Mouse (Mus musculus): ENCODE data around the gene Prps1l1. TPM values are rescaled to one million over a fixed set of nuclear protein-coding genes. Genes with fewer than 3 reads are reported as not detected.

Prps1l1 gene
- polyA plus RNA-seq, 1 experiment from 2014 or later = not detected

GRCm38 (mm10) chr12:34997597-34998182, 13.1 kb downstream of the Prps1l1 start:
- no peak for ATAC-seq (replicated peaks; ENCODE audit: insufficient number of reproducible peaks, low FRiP score, low TSS enrichment, low read depth)

GRCm38 (mm10) chr12:34998778-34999467, 14.4 kb downstream of the Prps1l1 start:
- 85% methylated on average over 12 of the region's 12 CpGs for WGBS
- Histone ChIP-seq H3K4me1 (ENCODE audit: control insufficient read depth, insufficient read depth, low read length) (no peaks in the 10 kb centered on the region), H3K4me2 (ENCODE audit: low read depth, low read length) (no peak overlapping the region), H3K36me3 (replicated peaks; ENCODE audit: control insufficient read depth, insufficient read depth, low read depth, low read length) (no peaks in the 10 kb centered on the region), H3K27me3 (ENCODE audit: control insufficient read depth, insufficient read depth, low read length) (no peaks in the 10 kb centered on the region), H3K9me3 (replicated peaks; ENCODE audit: control insufficient read depth, low read length) (no peaks in the 10 kb centered on the region), H3K9ac (replicated peaks; ENCODE audit: low read length) (no peak overlapping the region), H3K4me3 (ENCODE audit: low read depth, low read length) (no peak overlapping the region), H3K27ac (replicated peaks; ENCODE audit: low read depth, low read length) (no peak overlapping the region)
- DNase-seq (ENCODE audit: low spot score) (no peak), ATAC-seq (replicated peaks; ENCODE audit: insufficient number of reproducible peaks, low FRiP score, low TSS enrichment, low read depth) (no peak)

More at GRCm38 (mm10) chr12:34997597-34998182, 13.1 kb downstream of the Prps1l1 start:
- Histone ChIP-seq H3K4me2 (ENCODE audit: low read depth, low read length) (no peak overlapping the region), H3K4me3 (ENCODE audit: low read depth, low read length) (no peak overlapping the region), H3K9me3 (replicated peaks; ENCODE audit: control insufficient read depth, low read length) (no peaks in the 10 kb centered on the region), H3K36me3 (replicated peaks; ENCODE audit: control insufficient read depth, insufficient read depth, low read depth, low read length) (no peaks in the 10 kb centered on the region), H3K27me3 (ENCODE audit: control insufficient read depth, insufficient read depth, low read length) (no peaks in the 10 kb centered on the region), H3K4me1 (ENCODE audit: control insufficient read depth, insufficient read depth, low read length) (no peaks in the 10 kb centered on the region), H3K27ac (replicated peaks; ENCODE audit: low read depth, low read length) (no peak overlapping the region), H3K9ac (replicated peaks; ENCODE audit: low read length) (no peak overlapping the region)
- DNase-seq (ENCODE audit: low spot score) = no peak
- WGBS = 94% methylated on average over 3 of the region's 3 CpGs

GRCm38 (mm10) chr12:35000323-35000722, 15.8 kb downstream of the Prps1l1 start:
- 79% methylated on average over 4 of the region's 4 CpGs for WGBS
- DNase-seq (ENCODE audit: low spot score) (no peak), ATAC-seq (replicated peaks; ENCODE audit: insufficient number of reproducible peaks, low FRiP score, low TSS enrichment, low read depth) (no peak)
- H3K9ac ChIP-seq (replicated peaks; ENCODE audit: low read length) = no peak overlapping the region
- H3K4me1 ChIP-seq (ENCODE audit: control insufficient read depth, insufficient read depth, low read length) = no peaks in the 10 kb centered on the region
- no peak overlapping the region for H3K27ac ChIP-seq (replicated peaks; ENCODE audit: low read depth, low read length)
- no peak overlapping the region for H3K4me3 ChIP-seq (ENCODE audit: low read depth, low read length)
- H3K36me3 ChIP-seq (replicated peaks; ENCODE audit: control insufficient read depth, insufficient read depth, low read depth, low read length) = no peaks in the 10 kb centered on the region
- no peaks in the 10 kb centered on the region for H3K27me3 ChIP-seq (ENCODE audit: control insufficient read depth, insufficient read depth, low read length)
- no peak overlapping the region for H3K4me2 ChIP-seq (ENCODE audit: low read depth, low read length)
- H3K9me3 ChIP-seq (replicated peaks; ENCODE audit: control insufficient read depth, low read length) = no peaks in the 10 kb centered on the region

GRCm38 (mm10) chr12:35005748-35006147, 21.2 kb downstream of the Prps1l1 start:
- H3K4me1 ChIP-seq (ENCODE audit: control insufficient read depth, insufficient read depth, low read length) = no peaks in the 10 kb centered on the region
- ATAC-seq (replicated peaks; ENCODE audit: insufficient number of reproducible peaks, low FRiP score, low TSS enrichment, low read depth) (no peak), DNase-seq (ENCODE audit: low spot score) (no peak)
- H3K27me3 ChIP-seq (ENCODE audit: control insufficient read depth, insufficient read depth, low read length) = no peaks in the 10 kb centered on the region
- H3K9ac ChIP-seq (replicated peaks; ENCODE audit: low read length) = no peak overlapping the region
- H3K4me3 ChIP-seq (ENCODE audit: low read depth, low read length) = no peak overlapping the region
- H3K27ac ChIP-seq (replicated peaks; ENCODE audit: low read depth, low read length) = no peak overlapping the region
- no peak overlapping the region for H3K4me2 ChIP-seq (ENCODE audit: low read depth, low read length)
- no peaks in the 10 kb centered on the region for H3K9me3 ChIP-seq (replicated peaks; ENCODE audit: control insufficient read depth, low read length)
- H3K36me3 ChIP-seq (replicated peaks; ENCODE audit: control insufficient read depth, insufficient read depth, low read depth, low read length) = no peaks in the 10 kb centered on the region

GRCm38 (mm10) chr12:35007851-35008250, 23.3 kb downstream of the Prps1l1 start:
- DNase-seq (ENCODE audit: low spot score) (no peak), ATAC-seq (replicated peaks; ENCODE audit: insufficient number of reproducible peaks, low FRiP score, low TSS enrichment, low read depth) (no peak)
- Histone ChIP-seq H3K9ac (replicated peaks; ENCODE audit: low read length) (no peak overlapping the region), H3K36me3 (replicated peaks; ENCODE audit: control insufficient read depth, insufficient read depth, low read depth, low read length) (no peaks in the 10 kb centered on the region), H3K9me3 (replicated peaks; ENCODE audit: control insufficient read depth, low read length) (no peaks in the 10 kb centered on the region), H3K4me1 (ENCODE audit: control insufficient read depth, insufficient read depth, low read length) (no peaks in the 10 kb centered on the region), H3K4me2 (ENCODE audit: low read depth, low read length) (no peak overlapping the region), H3K27ac (replicated peaks; ENCODE audit: low read depth, low read length) (no peak overlapping the region), H3K4me3 (ENCODE audit: low read depth, low read length) (no peak overlapping the region), H3K27me3 (ENCODE audit: control insufficient read depth, insufficient read depth, low read length) (no peaks in the 10 kb centered on the region)
- 91% methylated on average over 1 of the region's 1 CpGs for WGBS

- H3K9me3 ChIP-seq (replicated peaks; ENCODE audit: control insufficient read depth, low read length) = no peaks in the 10 kb centered on the region
- no peaks in the 10 kb centered on the region for H3K27me3 ChIP-seq (ENCODE audit: control insufficient read depth, insufficient read depth, low read length)
- no peaks in the 10 kb centered on the region for H3K4me1 ChIP-seq (ENCODE audit: control insufficient read depth, insufficient read depth, low read length)
- no peak; the same call in 1 of the 2 replicates for ATAC-seq (replicated peaks; ENCODE audit: insufficient number of reproducible peaks, low FRiP score, low TSS enrichment, low read depth)
- no peaks in the 10 kb centered on the region for H3K36me3 ChIP-seq (replicated peaks; ENCODE audit: control insufficient read depth, insufficient read depth, low read depth, low read length)
- peak; percentile 52 for DNase-seq (ENCODE audit: low spot score)
- no peak overlapping the region for H3K4me3 ChIP-seq (ENCODE audit: low read depth, low read length)
- no peak overlapping the region for H3K27ac ChIP-seq (replicated peaks; ENCODE audit: low read depth, low read length)
- no peak overlapping the region for H3K4me2 ChIP-seq (ENCODE audit: low read depth, low read length)
- 56% methylated on average over 11 of the region's 11 CpGs for WGBS
- H3K9ac ChIP-seq (replicated peaks; ENCODE audit: low read length) = no peak overlapping the region
Observed at GRCm38 (mm10) chr12:35008340-35009137, 24.0 kb downstream of the Prps1l1 start.

GRCm38 (mm10) chr12:35011462-35011861, 26.9 kb downstream of the Prps1l1 start:
- H3K36me3 ChIP-seq (replicated peaks; ENCODE audit: control insufficient read depth, insufficient read depth, low read depth, low read length) = no peaks in the 10 kb centered on the region
- DNase-seq (ENCODE audit: low spot score) (peak; percentile 18), ATAC-seq (replicated peaks; ENCODE audit: insufficient number of reproducible peaks, low FRiP score, low TSS enrichment, low read depth) (no peak)
- H3K9ac ChIP-seq (replicated peaks; ENCODE audit: low read length) = no peak overlapping the region
- no peaks in the 10 kb centered on the region for H3K9me3 ChIP-seq (replicated peaks; ENCODE audit: control insufficient read depth, low read length)
- H3K4me1 ChIP-seq (ENCODE audit: control insufficient read depth, insufficient read depth, low read length) = no peaks in the 10 kb centered on the region
- WGBS = 44% methylated on average over 1 of the region's 1 CpGs
- no peak overlapping the region for H3K4me3 ChIP-seq (ENCODE audit: low read depth, low read length)
- H3K27ac ChIP-seq (replicated peaks; ENCODE audit: low read depth, low read length) = no peak overlapping the region
- H3K4me2 ChIP-seq (ENCODE audit: low read depth, low read length) = no peak overlapping the region
- H3K27me3 ChIP-seq (ENCODE audit: control insufficient read depth, insufficient read depth, low read length) = no peaks in the 10 kb centered on the region

- 51% methylated on average over 2 of the region's 2 CpGs for WGBS
- no peak for DNase-seq (ENCODE audit: low spot score)
- H3K27ac ChIP-seq (replicated peaks; ENCODE audit: low read depth, low read length) = no peak overlapping the region
Observed at GRCm38 (mm10) chr12:35013950-35014349, 29.4 kb downstream of the Prps1l1 start.

More at GRCm38 (mm10) chr12:35013950-35014349, 29.4 kb downstream of the Prps1l1 start:
- no peaks in the 10 kb centered on the region for H3K4me1 ChIP-seq (ENCODE audit: control insufficient read depth, insufficient read depth, low read length)
- H3K9me3 ChIP-seq (replicated peaks; ENCODE audit: control insufficient read depth, low read length) = no peaks in the 10 kb centered on the region
- no peak overlapping the region for H3K4me3 ChIP-seq (ENCODE audit: low read depth, low read length)
- no peak for ATAC-seq (replicated peaks; ENCODE audit: insufficient number of reproducible peaks, low FRiP score, low TSS enrichment, low read depth)
- H3K4me2 ChIP-seq (ENCODE audit: low read depth, low read length) = no peak overlapping the region
- H3K27me3 ChIP-seq (ENCODE audit: control insufficient read depth, insufficient read depth, low read length) = no peaks in the 10 kb centered on the region
- no peaks in the 10 kb centered on the region for H3K36me3 ChIP-seq (replicated peaks; ENCODE audit: control insufficient read depth, insufficient read depth, low read depth, low read length)
- H3K9ac ChIP-seq (replicated peaks; ENCODE audit: low read length) = no peak overlapping the region
